Mouse (Mus musculus): ENCODE data around the gene Cavin1.
A peak's percentile ranks its signal among the peaks of the same experiment; 100 is the strongest.

Cavin1 gene

GRCm38 (mm10) chr11:100957915-100958469 lies 12.7 kb downstream of the Cavin1 start:
- no peak for DNase-seq (ENCODE audit: low read depth, low spot score)

GRCm38 (mm10) chr11:100957244-100957643 lies 13.4 kb downstream of the Cavin1 start:
- DNase-seq (ENCODE audit: low read depth, low spot score): peak; percentile 74

- DNase-seq (ENCODE audit: low read depth, low spot score): no peak
Measured at GRCm38 (mm10) chr11:100949540-100949939, 21.1 kb downstream of the Cavin1 start.

- no peak for DNase-seq (ENCODE audit: low read depth, low spot score)
Measured at GRCm38 (mm10) chr11:100948317-100948716, 22.4 kb downstream of the Cavin1 start.

DNA sequence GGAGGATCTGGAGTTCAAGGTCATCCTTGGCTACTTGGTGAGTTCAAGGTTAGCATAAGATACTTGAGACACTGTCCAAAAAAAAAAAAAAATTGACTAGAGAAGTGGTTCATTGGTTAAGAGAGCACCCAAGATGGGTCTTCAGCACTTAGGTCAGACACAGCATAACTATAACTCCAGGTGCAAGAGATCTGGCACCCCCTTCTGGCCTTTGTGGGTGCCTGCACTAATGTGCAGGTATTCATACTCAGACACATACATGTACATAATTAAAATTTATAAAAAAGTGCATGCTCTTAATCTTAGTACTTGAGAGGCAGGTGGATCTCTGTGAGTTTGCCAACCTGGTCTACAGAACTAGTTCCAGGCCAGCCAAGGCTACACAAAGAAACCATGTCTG lies 23.1 kb downstream of the Cavin1 start:
- DNase-seq (ENCODE audit: low read depth, low spot score): no peak

- DNase-seq (ENCODE audit: low read depth, low spot score): no peak
Measured at GRCm38 (mm10) chr11:100946862-100947261, 23.8 kb downstream of the Cavin1 start.

- DNase-seq (ENCODE audit: low read depth, low spot score): no peak
Measured at GRCm38 (mm10) chr11:100942388-100942787, 28.3 kb downstream of the Cavin1 start.

DNA sequence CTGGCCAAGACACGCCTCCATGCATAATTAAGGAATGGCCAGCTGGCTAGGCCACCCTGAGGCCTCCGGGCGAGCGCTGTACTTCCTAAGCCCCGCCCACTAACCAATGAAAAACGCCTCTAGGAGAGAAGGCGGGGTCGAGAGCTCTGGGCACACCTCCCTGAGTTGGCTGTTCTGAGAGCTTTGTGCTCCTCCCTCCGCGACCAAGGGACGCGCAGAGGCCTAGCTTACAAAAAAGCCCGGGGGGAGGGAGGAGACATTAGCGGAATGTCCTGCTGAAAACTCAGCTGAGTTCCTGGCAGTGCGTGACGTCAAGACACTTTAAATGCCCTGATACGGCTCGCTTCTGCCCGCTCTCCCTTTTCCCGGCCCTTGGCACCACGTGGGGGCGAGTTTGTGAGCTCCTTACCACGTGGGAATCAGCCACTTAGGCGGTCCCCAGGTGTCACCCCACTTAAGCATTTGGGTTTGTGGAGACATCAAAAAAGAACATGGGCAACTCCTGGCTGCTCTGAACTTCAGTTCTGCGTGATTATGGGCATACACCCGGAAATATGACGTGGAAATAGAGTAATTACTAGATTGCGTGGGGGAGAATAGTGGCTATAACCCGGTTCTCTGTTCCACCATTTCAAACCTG lies 31.1 kb downstream of the Cavin1 start, which contains the start of gene Stat3:
Stat3 (minus strand) TSS at position 29 of the 640 bp plus-strand sequence.
- peak; percentile 100 for DNase-seq (ENCODE audit: low read depth, low spot score)

DNA sequence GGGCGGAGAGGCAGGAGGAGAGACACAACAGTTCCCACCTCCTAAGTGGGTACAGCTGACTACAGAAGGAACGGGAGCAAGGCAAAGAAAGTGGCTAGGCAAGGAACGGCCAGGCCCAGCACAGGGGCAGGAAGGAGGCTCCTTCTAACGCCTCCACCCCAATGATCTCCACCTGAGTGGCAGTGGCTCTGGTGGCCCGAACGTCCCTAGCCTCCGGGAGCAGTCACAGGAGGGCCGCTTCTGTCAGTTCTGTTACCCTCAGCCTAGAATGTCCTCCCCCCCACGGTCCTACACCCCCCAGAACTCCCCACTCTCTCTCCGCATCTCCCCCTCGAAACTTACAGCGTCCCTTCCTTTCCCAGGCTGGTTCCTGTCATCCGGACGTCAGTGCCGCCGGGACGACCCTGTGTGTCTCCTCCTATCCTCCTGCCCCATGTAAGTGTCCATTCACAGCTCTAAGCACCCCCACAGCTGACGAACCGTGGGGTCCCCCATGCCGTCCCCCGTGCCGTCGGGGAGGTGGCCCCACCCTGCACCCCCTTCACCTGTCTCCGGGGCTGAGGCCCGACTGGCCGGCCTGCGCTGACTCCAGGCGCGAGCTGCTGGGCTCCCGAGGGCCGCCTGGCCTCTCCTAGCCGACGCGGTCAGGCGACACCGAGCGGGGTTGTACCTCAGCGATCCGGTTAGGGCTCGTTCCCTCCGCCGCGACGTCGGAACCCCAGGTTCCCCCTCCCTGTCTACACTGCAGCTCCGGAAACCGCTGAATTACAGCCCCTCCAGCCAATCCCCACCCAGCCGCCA lies 31.8 kb downstream of the Cavin1 start:
- no peak for DNase-seq (ENCODE audit: low read depth, low spot score)

DNA sequence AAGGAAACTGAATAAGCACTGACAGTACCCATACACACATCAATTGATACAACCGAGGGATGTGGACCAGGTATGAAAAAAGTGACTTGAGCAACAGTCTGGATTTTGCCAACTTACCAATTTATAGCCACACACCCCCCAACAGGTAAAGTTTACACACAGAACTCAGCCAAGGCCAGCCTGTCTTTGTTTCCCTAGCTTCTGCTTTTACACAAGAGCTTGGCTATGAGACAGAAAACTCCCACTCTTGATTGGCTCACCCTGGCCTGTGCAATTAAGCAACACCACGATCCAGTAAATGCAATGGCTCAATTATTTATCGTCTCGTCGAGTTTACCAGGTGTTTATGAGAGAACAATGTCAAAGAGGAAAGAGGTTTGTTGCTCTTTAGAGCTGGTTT lies 32.6 kb downstream of the Cavin1 start:
- DNase-seq (ENCODE audit: low read depth, low spot score): no peak

DNA sequence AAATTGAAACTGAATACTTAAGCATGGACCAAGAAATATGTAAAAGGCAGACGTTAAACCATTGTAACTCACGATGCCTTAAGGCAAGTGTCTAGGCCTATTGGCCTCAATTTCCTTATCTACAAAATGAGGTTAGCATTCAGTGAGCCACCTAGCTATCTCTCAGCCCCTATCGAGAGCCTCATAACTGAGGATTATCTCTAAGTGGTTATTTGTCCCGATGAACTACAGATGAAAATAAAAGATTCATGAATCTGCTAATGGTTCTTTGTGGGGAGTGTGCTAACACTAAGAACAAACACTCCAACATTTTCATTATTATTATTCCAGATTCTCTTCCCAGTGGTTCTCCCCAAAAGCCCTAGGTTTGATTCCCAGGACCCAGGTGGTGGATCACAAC lies 33.4 kb downstream of the Cavin1 start:
- no peak for DNase-seq (ENCODE audit: low read depth, low spot score)

- no peak for DNase-seq (ENCODE audit: low read depth, low spot score)
Measured at GRCm38 (mm10) chr11:100935373-100936355, 35.0 kb downstream of the Cavin1 start.

- peak; percentile 25 for DNase-seq (ENCODE audit: low read depth, low spot score)
Measured at GRCm38 (mm10) chr11:100931254-100931921, 39.3 kb downstream of the Cavin1 start.

DNA sequence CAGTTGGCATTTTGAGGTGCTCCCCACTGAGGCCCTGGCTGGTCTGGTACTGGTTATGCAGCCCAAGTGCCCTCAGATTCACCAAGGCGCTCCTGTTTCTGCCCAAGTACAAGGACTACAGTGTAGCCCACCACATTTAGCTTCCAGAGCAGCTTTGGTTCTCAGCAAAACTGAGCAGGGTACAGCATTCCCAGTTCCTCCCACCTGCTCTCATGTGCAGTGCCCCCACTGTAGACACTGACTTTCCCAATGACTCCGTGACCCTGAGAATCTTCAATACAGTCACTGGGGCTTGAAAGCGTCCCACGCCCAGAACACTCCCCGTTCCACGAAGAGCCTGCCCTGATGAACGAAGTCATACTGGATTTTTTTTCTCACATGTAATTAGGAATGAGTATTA lies 40.1 kb downstream of the Cavin1 start:
- no peak for DNase-seq (ENCODE audit: low read depth, low spot score)

DNA sequence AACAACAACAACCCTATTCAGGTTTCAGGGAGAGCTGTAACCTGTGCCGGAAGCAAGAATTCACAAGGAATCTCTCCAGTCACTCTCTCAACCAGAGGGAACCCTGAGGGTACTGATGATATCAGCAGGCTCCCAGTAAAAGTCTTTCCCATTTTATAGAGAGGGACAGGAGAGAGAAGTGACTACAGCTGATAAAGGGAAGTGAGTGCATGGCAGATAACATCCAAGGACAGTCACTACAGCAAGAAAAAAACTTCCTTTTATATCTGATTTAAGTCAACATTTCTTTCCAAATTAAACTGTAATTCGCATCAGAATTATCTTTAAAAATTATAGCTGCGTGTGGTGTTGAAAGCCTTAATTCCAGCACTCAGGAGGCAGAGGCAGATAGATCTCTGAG lies 43.3 kb downstream of the Cavin1 start:
- DNase-seq (ENCODE audit: low read depth, low spot score): no peak

DNA sequence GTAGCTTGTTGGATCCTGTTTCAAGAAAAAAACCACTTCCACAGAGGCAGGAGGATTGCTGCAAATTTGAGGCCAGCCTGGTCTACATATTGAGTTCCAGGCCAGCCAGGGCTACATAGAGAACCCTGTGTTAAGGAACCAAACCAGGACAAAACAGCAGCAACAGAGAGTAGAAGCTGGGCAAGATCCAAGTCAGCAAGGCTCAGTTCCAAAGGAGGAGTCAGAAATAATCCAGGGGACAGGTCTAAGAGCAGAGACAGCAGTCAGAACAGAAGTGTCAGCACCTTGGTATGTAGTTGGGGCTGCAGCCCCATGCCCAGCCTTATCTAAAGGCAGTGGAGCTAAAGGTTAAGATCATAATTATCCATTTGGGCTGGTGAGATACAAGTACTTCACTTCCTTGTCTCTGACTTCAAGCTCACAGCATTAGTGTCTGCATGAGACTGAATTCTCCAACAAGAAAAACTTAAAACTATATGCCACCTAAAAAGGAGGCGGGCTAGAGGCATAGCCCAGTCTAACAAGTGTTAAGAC lies 46.2 kb downstream of the Cavin1 start:
- no peak for DNase-seq (ENCODE audit: low read depth, low spot score)

DNA sequence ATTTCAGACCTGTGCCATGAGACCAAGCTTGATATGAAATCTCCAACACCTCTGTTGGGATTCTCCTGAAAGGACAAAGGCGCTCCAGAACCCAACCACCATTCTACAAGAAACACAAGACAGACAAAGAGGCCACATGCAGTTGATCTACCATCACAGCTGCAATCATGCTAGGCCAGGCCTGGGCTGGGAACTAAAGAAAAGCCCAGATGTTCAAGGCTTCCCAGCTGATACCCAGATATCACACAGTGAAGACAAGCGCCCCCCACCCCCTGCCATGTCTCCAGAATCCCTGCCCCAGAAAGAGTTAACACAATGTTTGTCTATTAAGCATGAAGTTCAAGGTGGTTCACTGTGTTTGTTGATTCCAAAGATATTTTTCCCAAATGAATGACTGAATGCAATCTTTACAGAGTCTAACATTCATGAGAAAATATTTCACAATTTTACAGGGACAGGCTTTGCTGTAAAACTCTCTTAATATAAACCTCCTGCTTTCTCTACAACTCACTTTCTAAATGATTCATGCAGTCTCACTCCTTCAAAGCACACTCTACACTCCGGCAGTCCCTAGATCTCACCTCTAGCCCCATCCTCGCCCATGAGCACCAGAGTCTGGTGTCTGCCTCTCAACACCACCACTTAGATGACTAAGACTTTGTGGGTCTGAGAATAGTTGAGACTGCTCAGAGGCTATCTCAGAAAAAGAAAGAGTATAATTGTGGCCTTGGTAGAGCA lies 49.6 kb downstream of the Cavin1 start:
- no peak for DNase-seq (ENCODE audit: low read depth, low spot score)

DNA sequence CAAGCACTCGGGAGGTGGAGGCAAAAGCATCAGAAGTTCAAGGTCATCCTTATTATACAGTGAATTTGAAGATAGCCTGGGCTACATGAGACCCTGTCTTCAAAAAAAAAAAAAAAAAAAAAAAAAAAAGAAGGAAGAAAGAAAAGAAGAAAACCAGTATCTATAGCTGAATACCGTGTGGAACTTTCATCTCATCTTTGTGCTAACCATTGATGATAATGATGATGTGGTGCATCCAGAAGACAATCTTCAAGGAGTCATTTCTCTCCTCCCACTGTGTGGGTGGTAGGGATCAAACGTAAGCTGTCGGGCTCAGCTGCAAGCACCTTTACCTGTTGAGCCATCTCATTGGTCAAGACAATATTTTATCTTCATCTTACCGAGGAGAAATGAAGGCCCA lies 52.7 kb downstream of the Cavin1 start:
- no peak for DNase-seq (ENCODE audit: low read depth, low spot score)

- DNase-seq (ENCODE audit: low read depth, low spot score): no peak
Measured at GRCm38 (mm10) chr11:100916432-100916971, 54.2 kb downstream of the Cavin1 start.

DNA sequence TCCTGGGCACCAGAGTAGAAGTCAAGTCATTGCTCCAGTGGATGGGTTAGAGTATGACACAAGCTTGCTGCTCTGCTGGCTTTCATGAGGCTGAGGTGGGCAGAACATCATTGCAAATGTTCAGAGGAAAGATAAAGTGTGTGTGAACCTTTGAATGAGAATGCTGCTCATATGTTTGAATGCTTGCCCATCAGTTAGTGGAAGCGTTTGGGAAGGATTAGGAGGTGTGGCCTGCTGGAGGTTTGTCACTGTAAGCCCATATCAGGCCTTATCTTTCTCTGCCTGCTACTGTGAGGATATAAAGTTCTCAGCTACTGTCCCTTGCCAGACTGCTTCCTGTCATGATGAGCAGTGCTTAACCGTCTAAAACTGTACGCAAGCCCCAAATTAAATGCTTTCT lies 55.6 kb downstream of the Cavin1 start:
- DNase-seq (ENCODE audit: low read depth, low spot score): no peak

Data from skeletal muscle tissue, adult 2 months (tissue).